Mouse (Mus musculus) MEL (cell line): Measurements from ENCODE around the gene Impdh1.
A peak's percentile ranks its signal among the peaks of the same experiment; 100 is the strongest.

ENCODE experiments used
- CTCF ChIP-seq, 3 experiments: IDR thresholded peaks in 2 of 3; conservative IDR thresholded peaks in 1 of 3; 2 replicates each; pipeline ENCODE4 v1.5.1; 2011 to 2012; ENCODE audit warnings: low read length in 3 of 3, low read depth in 2 of 3, mild to moderate bottlenecking in 2 of 3, improper control_type of control experiment in 1 of 3, inconsistent platforms in 1 of 3, mixed read lengths in 1 of 3, moderate library complexity in 1 of 3; ENCODE audit not compliant: control insufficient read depth in 1 of 3, insufficient read depth in 1 of 3, poor library complexity in 1 of 3, severe bottlenecking in 1 of 3
- E2F4 ChIP-seq: IDR thresholded peaks from 2 replicates; pipeline ENCODE4 v1.6.1; 2011; ENCODE audit warnings: low read depth, low read length, improper control_type of control experiment, borderline replicate concordance
- EP300 ChIP-seq, 2 experiments: IDR thresholded peaks; 2 replicates each; pipeline ENCODE4 v1.6.1; 2011; ENCODE audit warnings: improper control_type of control experiment in 2 of 2, low read length in 2 of 2, low read depth in 1 of 2, mild to moderate bottlenecking in 1 of 2
- KAT2A ChIP-seq: conservative IDR thresholded peaks from 2 replicates; pipeline ENCODE4 v1.6.1; 2012; ENCODE audit warnings: low read depth, low read length, improper control_type of control experiment, inconsistent platforms
- MAX ChIP-seq: IDR thresholded peaks from 2 replicates; pipeline ENCODE4 v1.6.1; 2011; ENCODE audit warnings: low read length, improper control_type of control experiment
- MXI1 ChIP-seq: IDR thresholded peaks from 2 replicates; pipeline ENCODE4 v1.6.1; 2011; ENCODE audit warnings: mild to moderate bottlenecking, low read depth, low read length, improper control_type of control experiment
- NRF1 ChIP-seq: IDR thresholded peaks from 2 replicates; pipeline ENCODE4 v1.6.1; 2014; ENCODE audit warnings: low read depth, mild to moderate bottlenecking, inconsistent platforms, low read length, improper control_type of control experiment, moderate library complexity; ENCODE audit not compliant: poor library complexity, insufficient read depth, severe bottlenecking
- POLR2A ChIP-seq, 2 experiments: IDR thresholded peaks; 2 replicates each; pipeline ENCODE4 v1.6.1; 2011 to 2012; ENCODE audit warnings: low read length in 2 of 2, mild to moderate bottlenecking in 2 of 2, control low read depth in 1 of 2, improper control_type of control experiment in 1 of 2, low read depth in 1 of 2, moderate library complexity in 1 of 2; ENCODE audit not compliant: control insufficient read depth in 1 of 2, insufficient read depth in 1 of 2, poor library complexity in 1 of 2
- POLR2AphosphoS2 ChIP-seq: IDR thresholded peaks from 2 replicates; pipeline ENCODE4 v1.6.1; 2011; ENCODE audit warnings: low read length, improper control_type of control experiment
- POLR2AphosphoS5 ChIP-seq: IDR thresholded peaks from 2 replicates; pipeline ENCODE4 v1.6.1; 2012; ENCODE audit warnings: low read depth, borderline replicate concordance, mild to moderate bottlenecking, inconsistent platforms, low read length, moderate library complexity, mixed read lengths
- TBP ChIP-seq: IDR thresholded peaks from 2 replicates; pipeline ENCODE4 v1.8.0; 2011; ENCODE audit warnings: low read depth, low read length, improper control_type of control experiment
- TCF12 ChIP-seq: IDR thresholded peaks from 2 replicates; pipeline ENCODE4 v1.6.1; 2014; ENCODE audit warnings: low read depth, mild to moderate bottlenecking, inconsistent platforms, low read length, improper control_type of control experiment, moderate library complexity
- UBTF ChIP-seq: IDR thresholded peaks from 2 replicates; pipeline ENCODE4 v1.6.1; 2012; ENCODE audit warnings: low read depth, mild to moderate bottlenecking, inconsistent platforms, low read length, improper control_type of control experiment, moderate library complexity, borderline replicate concordance; ENCODE audit not compliant: insufficient read depth
- USF1 ChIP-seq: IDR thresholded peaks from 2 replicates; pipeline ENCODE4 v1.6.1; 2014; ENCODE audit warnings: low read depth, mild to moderate bottlenecking, inconsistent platforms, low read length, improper control_type of control experiment, moderate library complexity

DNA sequence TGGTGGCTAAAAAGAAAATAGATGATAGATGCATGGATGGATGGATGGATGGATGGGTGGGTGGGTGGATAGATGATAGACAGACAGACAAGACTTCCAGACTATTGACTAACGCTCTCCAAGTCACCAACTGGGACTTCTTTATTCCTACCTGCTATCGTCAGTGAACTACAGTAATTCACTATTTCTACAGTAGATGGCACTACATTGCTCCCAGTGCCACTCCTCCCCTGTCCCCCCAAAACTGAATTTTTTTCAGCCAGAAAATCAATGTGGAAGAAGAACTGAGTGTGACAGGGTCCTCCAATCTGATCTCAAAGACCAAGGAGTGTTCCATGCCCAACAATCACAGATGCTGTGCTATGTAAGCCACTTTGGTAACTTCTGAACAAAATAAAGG, 25.5 kb upstream of the Impdh1 start:
- TF ChIP-seq EP300 (IDR thresholded peaks at IDR 0.05; ENCODE audit: low read depth in 1 of 2, low read length in 2 of 2) (no peak), CTCF (IDR thresholded peaks at IDR 0.05 in 2 of 3, conservative IDR thresholded peaks at IDR 0.05 in 1 of 3; ENCODE audit: control insufficient read depth in 1 of 3, insufficient read depth in 1 of 3, low read depth in 2 of 3, low read length in 3 of 3, poor library complexity in 1 of 3, severe bottlenecking in 1 of 3) (peak; percentile 25 to 70 (median 66)), USF1 (no peak), E2F4 (no peak), POLR2AphosphoS2 (no peak), POLR2A (IDR thresholded peaks at IDR 0.05; ENCODE audit: control insufficient read depth in 1 of 2, insufficient read depth in 1 of 2, low read depth in 1 of 2, low read length in 2 of 2, poor library complexity in 1 of 2) (no peak), POLR2AphosphoS5 (no peak), MXI1 (no peak), TBP (no peak), UBTF (no peak), TCF12 (no peak), KAT2A (no peak), MAX (no peak), NRF1 (no peak)
